Mouse (Mus musculus) granulocyte monocyte progenitor cell, adult 5-6 weeks (primary cell): ENCODE results near the gene Psd. TPM values are rescaled to one million over a fixed set of nuclear protein-coding genes. Genes with fewer than 3 reads are reported as not detected.

Experiments used
- ATAC-seq: replicated peaks from 2 replicates; pipeline ENCODE4 v1.8.0; 2016; ENCODE audit warnings: mild to moderate bottlenecking, moderate TSS enrichment, inconsistent platforms; ENCODE audit not compliant: poor library complexity, severe bottlenecking
- total RNA-seq, 2 experiments: library from RNA; stranded (forward) in 1 of 2; stranded (reverse) in 1 of 2; fragments of 200-712, 200-1000 nt in 1 of 2; fragments of >200 nt in 1 of 2; fragmentation: Nextera tagmentation in 1 of 2; gene quantifications; 2 replicates each; pipeline ENCODE4 v1.2.3; 2014 to 2017

The Psd gene
- total RNA-seq, 2 experiments from 2014 or later, result not detected

GRCm38 (mm10) chr19:46282081-46282849 lies 44.7 kb downstream of the Psd start:
- ATAC-seq, result no peak

- no peak for ATAC-seq
These were observed 51.6 kb downstream of the Psd start for GRCm38 (mm10) chr19:46275307-46275706.

- no peak for ATAC-seq
These were observed 62.2 kb downstream of the Psd start for GRCm38 (mm10) chr19:46264762-46265161.

Other genes with a start within 250 kb of the Psd start
- gene Elovl3, start 195.3 kb downstream of the Psd start, total RNA-seq (2014; fragmentation: Nextera tagmentation), result not detected in 2 replicates
- not detected in 2 replicates for gene Elovl3, start 195.3 kb downstream of the Psd start, total RNA-seq (2017)
- not detected in 2 replicates for gene Pitx3, start 178.8 kb downstream of the Psd start, total RNA-seq (2014; fragmentation: Nextera tagmentation)
- gene Pitx3, start 178.8 kb downstream of the Psd start, total RNA-seq (2017), result not detected in 2 replicates
- 59.7 and 63.2 TPM in 2 replicates for gene Gbf1, start 174.6 kb downstream of the Psd start, total RNA-seq (2014; fragmentation: Nextera tagmentation)
- gene Gbf1, start 174.6 kb downstream of the Psd start, total RNA-seq (2017), result 46.4 and 48.1 TPM in 2 replicates
- gene Nfkb2, start 22.8 kb downstream of the Psd start, total RNA-seq (2014; fragmentation: Nextera tagmentation), result 3.6 and 4.6 TPM in 2 replicates
- 4.3 and 4.7 TPM in 2 replicates for gene Nfkb2, start 22.8 kb downstream of the Psd start, total RNA-seq (2017)
- 0.53 TPM in 1 of 2 replicates, not detected in the other for gene Fbxl15, start 1.0 kb upstream of the Psd start, total RNA-seq (2014; fragmentation: Nextera tagmentation)
- 2.4 and 3.3 TPM in 2 replicates for gene Fbxl15, start 1.0 kb upstream of the Psd start, total RNA-seq (2017)
- gene Cuedc2, start 11.5 kb upstream of the Psd start, total RNA-seq (2014; fragmentation: Nextera tagmentation), result 104 and 108 TPM in 2 replicates
- 158 and 161 TPM in 2 replicates for gene Cuedc2, start 11.5 kb upstream of the Psd start, total RNA-seq (2017)
- 71.4 and 82.0 TPM in 2 replicates for gene Mfsd13a, start 14.0 kb upstream of the Psd start, total RNA-seq (2014; fragmentation: Nextera tagmentation)
- 15.7 and 18.7 TPM in 2 replicates for gene Mfsd13a, start 14.0 kb upstream of the Psd start, total RNA-seq (2017)
- 2.3 and 5.6 TPM in 2 replicates for gene 2310034G01Rik, start 23.1 kb upstream of the Psd start, total RNA-seq (2014; fragmentation: Nextera tagmentation)
- gene 2310034G01Rik, start 23.1 kb upstream of the Psd start, total RNA-seq (2017), result 1.4 and 2.3 TPM in 2 replicates
- gene Actr1a, start 68.6 kb upstream of the Psd start, total RNA-seq (2014; fragmentation: Nextera tagmentation), result 86.7 and 93.2 TPM in 2 replicates
- gene Actr1a, start 68.6 kb upstream of the Psd start, total RNA-seq (2017), result 75.8 and 79.7 TPM in 2 replicates
- gene Sufu, start 69.7 kb upstream of the Psd start, total RNA-seq (2014; fragmentation: Nextera tagmentation), result 20.9 and 22.8 TPM in 2 replicates
- gene Sufu, start 69.7 kb upstream of the Psd start, total RNA-seq (2017), result 7.2 and 9.0 TPM in 2 replicates
- gene Trim8, start 174.5 kb upstream of the Psd start, total RNA-seq (2014; fragmentation: Nextera tagmentation), result 10.9 and 13.9 TPM in 2 replicates
- 12.2 and 13.6 TPM in 2 replicates for gene Trim8, start 174.5 kb upstream of the Psd start, total RNA-seq (2017)
- gene Arl3, start 246.0 kb upstream of the Psd start, total RNA-seq (2014; fragmentation: Nextera tagmentation), result 9.9 and 23.4 TPM in 2 replicates
- 13.9 and 14.3 TPM in 2 replicates for gene Arl3, start 246.0 kb upstream of the Psd start, total RNA-seq (2017)
- gene Sfxn2, start 246.2 kb upstream of the Psd start, total RNA-seq (2014; fragmentation: Nextera tagmentation), result 11.8 and 16.3 TPM in 2 replicates
- gene Sfxn2, start 246.2 kb upstream of the Psd start, total RNA-seq (2017), result 8.7 and 10.9 TPM in 2 replicates